Mouse (Mus musculus): ENCODE data around the gene Mrpl46.

- TF ChIP-seq CTCF (IDR thresholded peaks at IDR 0.05; ENCODE audit: extremely low read depth, insufficient read depth, insufficient read length, insufficient replicate concordance) (no peak), POLR2A (IDR thresholded peaks at IDR 0.05; ENCODE audit: low read depth, low read length) (no peak)
Observed at GRCm38 (mm10) chr7:78739351-78740000, 43.9 kb downstream of the Mrpl46 start.

All from spleen, adult 2 months (tissue).